Mouse (Mus musculus): ENCODE measurements around the gene Hbq1a. TPM values are rescaled to one million over a fixed set of nuclear protein-coding genes. Genes with fewer than 3 reads are reported as not detected.
"Not testable (repeated sequence)": the region's sequence is repeated elsewhere in the genome, so short reads cannot be mapped to it uniquely, and the experiment has no call there.

Hbq1a gene
- polyA plus RNA-seq, 1 experiment: not detected

DNA sequence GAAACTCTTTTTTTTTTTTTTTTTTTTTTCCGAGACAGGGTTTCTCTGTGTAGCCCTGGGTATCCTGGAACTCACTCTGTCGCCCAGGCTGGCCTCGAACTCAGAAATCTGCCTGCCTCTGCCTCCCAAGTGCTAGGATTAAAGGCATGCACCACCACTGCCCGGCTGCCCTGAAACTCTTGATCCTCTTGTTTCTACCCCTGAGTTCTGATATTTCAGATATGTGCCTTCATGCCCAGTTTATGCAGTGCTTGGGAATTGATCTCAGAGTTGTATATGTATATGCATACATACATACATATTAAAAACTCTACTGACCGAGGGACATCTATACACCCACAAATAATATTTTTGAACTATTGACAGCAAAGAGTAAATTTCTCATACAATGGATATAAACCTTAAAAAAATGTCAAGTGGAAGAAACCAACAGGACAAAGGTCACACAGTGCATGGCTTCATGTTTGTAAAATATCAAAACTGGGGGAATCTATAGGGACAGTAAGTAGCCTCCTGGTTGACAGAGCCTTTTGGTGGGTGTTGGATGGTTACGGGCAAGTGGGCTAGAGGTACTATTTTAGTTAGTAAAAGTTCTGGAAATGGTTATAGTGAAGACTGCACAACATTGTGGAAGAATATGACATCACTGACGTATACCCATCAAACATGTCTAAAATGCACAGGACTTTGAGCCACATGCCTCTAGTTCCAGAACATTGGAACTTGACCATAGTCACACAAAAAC lies 14.7 kb upstream of the Hbq1a start:
- WGBS: 74% methylated on average over 7 of the region's 7 CpGs
- Histone ChIP-seq H3K27me3 (ENCODE audit: control insufficient read depth, insufficient read depth, low read length) (no peaks in the 10 kb centered on the region; the same call in 1 of the 2 replicates), H3K4me1 (ENCODE audit: control insufficient read depth, insufficient read depth, insufficient read length, low read length) (0 out of 2 replicates have a peak, but pooled peaks cover 2% of the 10 kb centered on the region), H3K4me3 (ENCODE audit: low read depth, low read length) (no peak overlapping the region), H3K36me3 (ENCODE audit: control insufficient read depth, insufficient read depth, low read length) (no peaks in the 10 kb centered on the region), H3K27ac (ENCODE audit: insufficient read depth, low read depth, low read length) (no peak overlapping the region)
- no peak for TF ChIP-seq POLR2A (IDR thresholded peaks at IDR 0.05; ENCODE audit: low read depth, low read length)

GRCm38 (mm10) chr11:32285887-32286286 lies 14.0 kb upstream of the Hbq1a start:
- H3K4me3 ChIP-seq (ENCODE audit: low read depth, low read length); H3K27ac ChIP-seq (ENCODE audit: insufficient read depth, low read depth, low read length); H3K4me1 ChIP-seq (ENCODE audit: control insufficient read depth, insufficient read depth, insufficient read length, low read length); H3K36me3 ChIP-seq (ENCODE audit: control insufficient read depth, insufficient read depth, low read length); H3K27me3 ChIP-seq (ENCODE audit: control insufficient read depth, insufficient read depth, low read length): not testable (repeated sequence)

DNA sequence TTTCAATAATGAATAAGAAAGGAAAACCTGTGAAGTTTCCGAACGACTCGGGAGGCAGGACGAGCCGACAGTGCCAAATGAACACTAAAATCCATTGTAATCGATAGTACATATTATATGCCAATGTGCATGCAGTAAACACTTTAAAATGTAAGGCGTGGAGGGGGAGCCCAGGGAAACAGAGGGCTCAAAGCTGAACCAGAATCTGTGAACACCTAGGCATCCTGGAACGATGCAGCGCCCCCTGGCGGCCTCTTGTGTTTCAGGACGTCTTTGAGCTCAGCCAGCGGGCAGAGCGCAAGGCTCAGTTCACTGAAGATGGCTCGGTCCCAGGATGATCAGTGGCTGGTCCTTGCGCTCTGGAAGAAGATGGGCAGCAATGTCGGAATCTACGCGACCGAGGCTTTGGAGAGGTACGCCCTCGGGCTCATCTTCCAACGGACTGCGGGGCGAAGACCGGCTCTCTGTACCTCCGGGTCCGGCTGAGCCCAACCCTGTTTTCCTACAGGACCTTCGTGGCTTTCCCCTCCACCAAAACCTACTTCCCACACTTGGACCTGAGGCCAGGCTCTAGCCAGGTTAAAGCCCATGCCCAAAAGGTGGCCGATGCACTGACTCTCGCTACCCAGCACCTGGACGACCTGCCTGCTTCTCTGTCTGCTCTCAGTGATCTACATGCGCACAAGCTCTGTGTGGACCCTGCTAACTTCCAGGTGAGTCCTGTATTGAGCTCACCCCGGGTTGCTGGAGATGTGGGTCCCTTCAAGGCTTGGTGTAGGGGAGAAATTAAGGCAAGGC lies 13.0 kb upstream of the Hbq1a start, which contains the start of gene Hbq1b:
Gene Hbq1b (plus strand): TSS at position 271 of the 798 bp plus-strand sequence.
- peak; percentile 77; the same call in 1 of the 2 replicates for TF ChIP-seq CTCF (IDR thresholded peaks at IDR 0.05; ENCODE audit: extremely low read depth, insufficient read length, insufficient replicate concordance, low read depth, low read length)
- not testable (repeated sequence) for H3K27me3 ChIP-seq (ENCODE audit: control insufficient read depth, insufficient read depth, low read length); H3K36me3 ChIP-seq (ENCODE audit: control insufficient read depth, insufficient read depth, low read length); H3K4me1 ChIP-seq (ENCODE audit: control insufficient read depth, insufficient read depth, insufficient read length, low read length); H3K27ac ChIP-seq (ENCODE audit: insufficient read depth, low read depth, low read length); H3K4me3 ChIP-seq (ENCODE audit: low read depth, low read length)
- WGBS: 16% methylated on average over 31 of the region's 33 CpGs

DNA sequence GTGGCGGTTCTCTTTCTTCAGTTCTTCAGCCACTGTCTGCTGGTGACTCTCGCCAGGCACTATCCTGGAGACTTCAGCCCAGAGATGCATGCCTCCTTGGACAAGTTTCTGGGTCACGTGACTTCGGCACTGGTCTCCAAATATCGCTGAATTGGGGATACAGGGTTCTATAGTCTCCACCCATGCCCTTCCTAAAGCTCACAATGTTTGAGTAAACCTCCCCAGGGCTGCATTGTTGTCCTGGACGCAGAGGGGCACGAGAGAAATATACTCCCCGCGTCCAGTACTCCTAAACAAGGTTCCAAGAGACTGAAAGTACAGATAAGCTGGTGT lies 12.4 kb upstream of the Hbq1a start:
- Histone ChIP-seq H3K27ac (ENCODE audit: insufficient read depth, low read depth, low read length) (no peak overlapping the region), H3K4me1 (ENCODE audit: control insufficient read depth, insufficient read depth, insufficient read length, low read length) (0 out of 2 replicates have a peak, but pooled peaks cover 2% of the 10 kb centered on the region), H3K27me3 (ENCODE audit: control insufficient read depth, insufficient read depth, low read length) (no peaks in the 10 kb centered on the region; the same call in 1 of the 2 replicates), H3K4me3 (ENCODE audit: low read depth, low read length) (no peak overlapping the region), H3K36me3 (ENCODE audit: control insufficient read depth, insufficient read depth, low read length) (no peaks in the 10 kb centered on the region)
- no peak for TF ChIP-seq POLR2A (IDR thresholded peaks at IDR 0.05; ENCODE audit: low read depth, low read length)
- WGBS: 64% methylated on average over 9 of the region's 9 CpGs

GRCm38 (mm10) chr11:32292819-32293218 lies 7.0 kb upstream of the Hbq1a start:
- not testable (repeated sequence) for H3K4me3 ChIP-seq (ENCODE audit: low read depth, low read length); H3K27me3 ChIP-seq (ENCODE audit: control insufficient read depth, insufficient read depth, low read length); H3K4me1 ChIP-seq (ENCODE audit: control insufficient read depth, insufficient read depth, insufficient read length, low read length); H3K27ac ChIP-seq (ENCODE audit: insufficient read depth, low read depth, low read length); H3K36me3 ChIP-seq (ENCODE audit: control insufficient read depth, insufficient read depth, low read length)
- 83% methylated on average over 4 of the region's 4 CpGs for WGBS

DNA sequence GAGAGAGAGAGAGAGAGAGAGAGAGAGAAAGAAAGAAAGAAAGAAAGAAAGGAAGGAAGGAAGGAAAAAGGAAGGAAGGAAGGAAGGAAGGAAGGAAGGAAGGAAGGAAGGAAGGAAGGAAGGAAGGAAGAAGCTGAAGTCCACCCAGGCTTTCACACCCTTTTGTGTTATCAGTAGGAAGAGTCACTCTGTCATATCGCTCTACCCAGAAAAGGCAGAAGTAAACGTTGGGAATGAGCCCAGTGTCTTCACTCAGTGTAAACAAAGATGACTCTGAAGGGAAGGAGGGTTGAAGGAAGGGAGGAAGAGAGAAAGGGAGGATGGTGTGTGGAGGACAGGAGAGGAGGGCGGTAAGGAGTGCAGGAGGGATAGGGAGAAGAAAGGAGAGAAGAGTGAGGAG lies 6.4 kb upstream of the Hbq1a start:
- not testable (repeated sequence) for H3K4me1 ChIP-seq (ENCODE audit: control insufficient read depth, insufficient read depth, insufficient read length, low read length); H3K36me3 ChIP-seq (ENCODE audit: control insufficient read depth, insufficient read depth, low read length); H3K27me3 ChIP-seq (ENCODE audit: control insufficient read depth, insufficient read depth, low read length); H3K4me3 ChIP-seq (ENCODE audit: low read depth, low read length); H3K27ac ChIP-seq (ENCODE audit: insufficient read depth, low read depth, low read length)
- 47% methylated on average over 3 of the region's 3 CpGs for WGBS

GRCm38 (mm10) chr11:32296203-32296602 lies 3.7 kb upstream of the Hbq1a start, which contains the start of gene Hba-a2:
Gene Hba-a2, plus strand, starts transcription at chr11:32296489.
- WGBS: no CpG with 5 or more reads among the region's 4 CpGs

GRCm38 (mm10) chr11:32297417-32297816 lies 2.5 kb upstream of the Hbq1a start:
- H3K27me3 ChIP-seq (ENCODE audit: control insufficient read depth, insufficient read depth, low read length); H3K27ac ChIP-seq (ENCODE audit: insufficient read depth, low read depth, low read length); H3K36me3 ChIP-seq (ENCODE audit: control insufficient read depth, insufficient read depth, low read length); H3K4me3 ChIP-seq (ENCODE audit: low read depth, low read length); H3K4me1 ChIP-seq (ENCODE audit: control insufficient read depth, insufficient read depth, insufficient read length, low read length): not testable (repeated sequence)
- WGBS: 26% methylated on average over 2 of the region's 2 CpGs

More at GRCm38 (mm10) chr11:32296203-32296602, 3.7 kb upstream of the Hbq1a start, which contains the start of gene Hba-a2:
- not testable (repeated sequence) for H3K27ac ChIP-seq (ENCODE audit: insufficient read depth, low read depth, low read length); H3K4me1 ChIP-seq (ENCODE audit: control insufficient read depth, insufficient read depth, insufficient read length, low read length); H3K27me3 ChIP-seq (ENCODE audit: control insufficient read depth, insufficient read depth, low read length); H3K36me3 ChIP-seq (ENCODE audit: control insufficient read depth, insufficient read depth, low read length); H3K4me3 ChIP-seq (ENCODE audit: low read depth, low read length)
